7 mouse cellular contexts compared by ENCODE assay signal in genomic region chr7:30717716-30718046, GRCm38 (mm10). TPM values are rescaled to one million over a fixed set of nuclear protein-coding genes. Genes with fewer than 3 reads are reported as not detected.
DNase-seq lines count a peak whose midpoint lies in the region; ATAC-seq lines count a peak whose summit lies in the region.

No protein-coding gene starts in this region.

- ATAC-seq in neural tube, embryonic 11.5 days (ENCODE audit: insufficient read depth, low FRiP score, low TSS enrichment), result no peak; the same call in 1 of the 2 replicates
- ATAC-seq in forebrain, embryonic 15.5 days (replicated peaks), result no peak
- ATAC-seq in liver, embryonic 11.5 days (replicated peaks; ENCODE audit: low FRiP score), result no peak
- ATAC-seq in stomach, embryonic 16.5 days (ENCODE audit: insufficient read depth, low FRiP score), result no peak

- no peak for DNase-seq in neural tube, embryonic 11.5 days (ENCODE audit: low spot score)
- no peak for DNase-seq in neural tube, embryonic 10.5 days (ENCODE audit: extremely low spot score, low spot score)
- no peak for DNase-seq in liver, embryonic 11.5 days (ENCODE audit: low spot score)
- no peak for DNase-seq in right cerebral cortex, adult 2 months (ENCODE audit: low spot score in 2 of 2)
- DNase-seq in cerebellum, adult 9-11 months, result no peak

- no peaks in the 10 kb centered on the region for H3K36me3 ChIP-seq in neural tube, embryonic 11.5 days (ENCODE audit: control insufficient read depth, insufficient read depth, low read length)
- no peaks in the 10 kb centered on the region for H3K36me3 ChIP-seq in forebrain, embryonic 15.5 days
- H3K36me3 ChIP-seq in liver, embryonic 11.5 days (ENCODE audit: control insufficient read depth, insufficient read depth, low read length), result no peaks in the 10 kb centered on the region
- H3K36me3 ChIP-seq in stomach, embryonic 16.5 days (ENCODE audit: control insufficient read depth, insufficient read depth, low read length), result no peaks in the 10 kb centered on the region

- H3K27ac ChIP-seq in neural tube, embryonic 11.5 days (ENCODE audit: low read depth, low read length), result no peak overlapping the region
- H3K27ac ChIP-seq in forebrain, embryonic 15.5 days (replicated peaks), result no peak overlapping the region
- H3K27ac ChIP-seq in liver, embryonic 11.5 days (ENCODE audit: low read depth, low read length), result no peak overlapping the region
- H3K27ac ChIP-seq in stomach, embryonic 16.5 days (ENCODE audit: low read length), result no peak overlapping the region

- no peak overlapping the region for H3K9ac ChIP-seq in neural tube, embryonic 11.5 days (ENCODE audit: low read length)
- peak overlapping the region; percentile 29; the same call in 1 of the 2 replicates for H3K9ac ChIP-seq in forebrain, embryonic 15.5 days (replicated peaks)
- 0 out of 2 replicates have a peak overlapping the region, but pooled peaks have one; percentile 49 for H3K9ac ChIP-seq in liver, embryonic 11.5 days (ENCODE audit: low read depth, low read length)
- peak overlapping the region; percentile 55 for H3K9ac ChIP-seq in stomach, embryonic 16.5 days (ENCODE audit: low read length)

- 0 out of 2 replicates have a peak, but pooled peaks cover 4% of the 10 kb centered on the region for H3K27me3 ChIP-seq in neural tube, embryonic 11.5 days (ENCODE audit: control insufficient read depth, insufficient read depth, low read length)
- peaks cover 17% of the 10 kb centered on the region; the same call in 1 of the 2 replicates for H3K27me3 ChIP-seq in forebrain, embryonic 15.5 days
- peaks cover 26% of the 10 kb centered on the region for H3K27me3 ChIP-seq in liver, embryonic 11.5 days (replicated peaks; ENCODE audit: control insufficient read depth, insufficient read depth, low read length)
- peaks cover 14% of the 10 kb centered on the region for H3K27me3 ChIP-seq in stomach, embryonic 16.5 days (ENCODE audit: control insufficient read depth, insufficient read depth, low read length)

- H3K4me3 ChIP-seq in neural tube, embryonic 11.5 days (ENCODE audit: low read depth, low read length), result peak overlapping the region; percentile 11
- peak overlapping the region; percentile 34 for H3K4me3 ChIP-seq in forebrain, embryonic 15.5 days
- peak overlapping the region; percentile 41 for H3K4me3 ChIP-seq in liver, embryonic 11.5 days (ENCODE audit: low read depth, low read length)
- peak overlapping the region; percentile 46 for H3K4me3 ChIP-seq in stomach, embryonic 16.5 days (replicated peaks; ENCODE audit: low read length)

- H3K4me1 ChIP-seq in neural tube, embryonic 11.5 days (ENCODE audit: control insufficient read depth, insufficient read depth, low read length), result no peaks in the 10 kb centered on the region; the same call in 1 of the 2 replicates
- peaks cover 11% of the 10 kb centered on the region for H3K4me1 ChIP-seq in forebrain, embryonic 15.5 days
- peaks cover 11% of the 10 kb centered on the region for H3K4me1 ChIP-seq in liver, embryonic 11.5 days (replicated peaks; ENCODE audit: control insufficient read depth, insufficient read depth, low read length)
- H3K4me1 ChIP-seq in stomach, embryonic 16.5 days (ENCODE audit: control insufficient read depth, insufficient read depth, low read length), result peaks cover 14% of the 10 kb centered on the region

- H3K4me2 ChIP-seq in neural tube, embryonic 11.5 days (ENCODE audit: low read depth), result peak overlapping the region; percentile 43
- H3K4me2 ChIP-seq in forebrain, embryonic 15.5 days (replicated peaks), result peak overlapping the region; percentile 45
- peak overlapping the region; percentile 79 for H3K4me2 ChIP-seq in liver, embryonic 11.5 days
- peak overlapping the region; percentile 72 for H3K4me2 ChIP-seq in stomach, embryonic 16.5 days (ENCODE audit: low read depth, low read length)

- 10% methylated on average over 14 of the region's 14 CpGs for WGBS in neural tube, embryonic 11.5 days
- 6% methylated on average over 14 of the region's 14 CpGs for WGBS in forebrain, embryonic 15.5 days
- WGBS in liver, embryonic 11.5 days, result 14% methylated on average over 14 of the region's 14 CpGs
- 13% methylated on average over 14 of the region's 14 CpGs for WGBS in stomach, embryonic 16.5 days

- no peaks in the 10 kb centered on the region for H3K9me3 ChIP-seq in neural tube, embryonic 11.5 days (ENCODE audit: control insufficient read depth, low read length)
- no peaks in the 10 kb centered on the region for H3K9me3 ChIP-seq in forebrain, embryonic 15.5 days
- H3K9me3 ChIP-seq in liver, embryonic 11.5 days (ENCODE audit: control insufficient read depth, low read length), result no peaks in the 10 kb centered on the region
- H3K9me3 ChIP-seq in stomach, embryonic 16.5 days (replicated peaks; ENCODE audit: control insufficient read depth, low read length), result no peaks in the 10 kb centered on the region

RNA-seq across cellular contexts. Expression of gene Atp4a, which starts 5.7 kb away (rescaled TPM):
- 0.81 and 0.84 TPM in 2 replicates for polyA plus RNA-seq in neural tube, embryonic 11.5 days (2014; fragmentation: Nextera tagmentation; extraction: Ambion mirVana)
- 1.1 and 1.9 TPM in 2 replicates for polyA plus RNA-seq in forebrain, embryonic 15.5 days (2015; fragmentation: Nextera tagmentation; extraction: Ambion mirVana)
- 1.5 and 1.9 TPM in 2 replicates for polyA plus RNA-seq in liver, embryonic 11.5 days (2014; fragmentation: Nextera tagmentation; extraction: Ambion mirVana)
- 22.3 and 44.6 TPM in 2 replicates for polyA plus RNA-seq in stomach, embryonic 16.5 days (2015; fragmentation: Nextera tagmentation; extraction: Ambion mirVana)

RNA-seq across cellular contexts. Expression of gene Tmem147, which starts 11.7 kb away (rescaled TPM):
- polyA plus RNA-seq in neural tube, embryonic 11.5 days (2014; fragmentation: Nextera tagmentation; extraction: Ambion mirVana), result 167 and 172 TPM in 2 replicates
- polyA plus RNA-seq in forebrain, embryonic 15.5 days (2015; fragmentation: Nextera tagmentation; extraction: Ambion mirVana), result 197 and 199 TPM in 2 replicates
- 168 and 181 TPM in 2 replicates for polyA plus RNA-seq in liver, embryonic 11.5 days (2014; fragmentation: Nextera tagmentation; extraction: Ambion mirVana)
- polyA plus RNA-seq in stomach, embryonic 16.5 days (2015; fragmentation: Nextera tagmentation; extraction: Ambion mirVana), result 215 and 232 TPM in 2 replicates

RNA-seq across cellular contexts. Expression of gene 2200002J24Rik, which starts 19.0 kb away (rescaled TPM):
- 0.58 TPM in 1 of 2 replicates, not detected in the other for polyA plus RNA-seq in neural tube, embryonic 11.5 days (2014; fragmentation: Nextera tagmentation; extraction: Ambion mirVana)
- polyA plus RNA-seq in forebrain, embryonic 15.5 days (2015; fragmentation: Nextera tagmentation; extraction: Ambion mirVana), result not detected in 2 replicates
- polyA plus RNA-seq in liver, embryonic 11.5 days (2014; fragmentation: Nextera tagmentation; extraction: Ambion mirVana), result 0.53 TPM in 1 of 2 replicates, not detected in the other
- 5.5 and 6.2 TPM in 2 replicates for polyA plus RNA-seq in stomach, embryonic 16.5 days (2015; fragmentation: Nextera tagmentation; extraction: Ambion mirVana)

RNA-seq across cellular contexts. Expression of gene Gapdhs, which starts 25.8 kb away (rescaled TPM):
- 0.27 and 0.88 TPM in 2 replicates for polyA plus RNA-seq in neural tube, embryonic 11.5 days (2014; fragmentation: Nextera tagmentation; extraction: Ambion mirVana)
- polyA plus RNA-seq in forebrain, embryonic 15.5 days (2015; fragmentation: Nextera tagmentation; extraction: Ambion mirVana), result 1.1 TPM in 2 replicates
- polyA plus RNA-seq in liver, embryonic 11.5 days (2014; fragmentation: Nextera tagmentation; extraction: Ambion mirVana), result 0.31 and 0.44 TPM in 2 replicates
- polyA plus RNA-seq in stomach, embryonic 16.5 days (2015; fragmentation: Nextera tagmentation; extraction: Ambion mirVana), result 0.28 and 0.40 TPM in 2 replicates

RNA-seq across cellular contexts. Expression of gene Sbsn, which starts 33.6 kb away (rescaled TPM):
- 0.09 and 0.74 TPM in 2 replicates for polyA plus RNA-seq in neural tube, embryonic 11.5 days (2014; fragmentation: Nextera tagmentation; extraction: Ambion mirVana)
- 1.6 and 2.0 TPM in 2 replicates for polyA plus RNA-seq in forebrain, embryonic 15.5 days (2015; fragmentation: Nextera tagmentation; extraction: Ambion mirVana)
- 0.07 and 0.21 TPM in 2 replicates for polyA plus RNA-seq in liver, embryonic 11.5 days (2014; fragmentation: Nextera tagmentation; extraction: Ambion mirVana)
- polyA plus RNA-seq in stomach, embryonic 16.5 days (2015; fragmentation: Nextera tagmentation; extraction: Ambion mirVana), result 62.5 and 98.8 TPM in 2 replicates
